ENCODE assay signal across 21 mouse cellular contexts in the genomic region with DNA sequence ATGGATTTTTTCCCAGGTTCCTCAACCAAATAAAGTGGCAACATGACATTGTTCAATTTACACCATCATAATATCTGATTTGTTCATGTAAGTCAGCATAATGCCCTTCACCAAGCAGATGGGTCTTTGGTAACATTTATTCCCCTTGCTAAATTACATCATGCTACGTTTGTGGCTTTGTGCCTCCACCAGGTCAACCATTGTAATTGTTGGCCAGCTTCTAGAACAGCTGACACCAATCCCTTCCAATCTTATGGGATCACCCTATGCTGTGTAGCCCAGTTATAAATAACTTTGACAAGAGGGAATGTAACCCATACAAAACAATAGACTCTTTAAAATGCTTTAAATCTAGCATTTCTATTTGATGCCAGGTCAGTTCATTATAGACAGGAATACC.
"Had no signal": no experiment of that assay in that cellular context is flagged by ENCODE, and none has a peak within 500 bp of the region (broad histone marks: within the 10 kb centered on the region; RNA-seq: fewer than 3 reads in every experiment).

No protein-coding gene starts in this region.

- H3K9me3 ChIP-seq: liver, embryonic 15.5 days; lung, embryonic 15.5 days; megakaryocyte, embryonic 14.5 days; neural tube, embryonic 13.5 days; neural tube, embryonic 15.5 days; stomach, embryonic 15.5 days had no signal

- H3K4me1 ChIP-seq: liver, embryonic 15.5 days; lung, embryonic 15.5 days; neural tube, embryonic 13.5 days; neural tube, embryonic 15.5 days; stomach, embryonic 15.5 days had no signal

- H3K4me3 ChIP-seq: liver, embryonic 15.5 days; lung, embryonic 15.5 days; megakaryocyte, embryonic 14.5 days; neural tube, embryonic 13.5 days; neural tube, embryonic 15.5 days; stomach, embryonic 15.5 days had no signal

- H3K4me2 ChIP-seq: liver, embryonic 15.5 days; lung, embryonic 15.5 days; midbrain, embryonic 11.5 days; neural tube, embryonic 13.5 days; neural tube, embryonic 15.5 days; stomach, embryonic 15.5 days had no signal

- H3K36me3 ChIP-seq: liver, embryonic 15.5 days; lung, embryonic 15.5 days; neural tube, embryonic 13.5 days; neural tube, embryonic 15.5 days; stomach, embryonic 15.5 days had no signal

- H3K27me3 ChIP-seq: liver, embryonic 15.5 days; lung, embryonic 15.5 days; neural tube, embryonic 13.5 days; neural tube, embryonic 15.5 days; stomach, embryonic 15.5 days had no signal

- H3K27ac ChIP-seq: liver, embryonic 15.5 days; lung, embryonic 15.5 days; macrophage; neural tube, embryonic 13.5 days; neural tube, embryonic 15.5 days; stomach, embryonic 15.5 days; stomach, postnatal 0 days had no signal

- H3K9ac ChIP-seq: liver, embryonic 15.5 days; liver, postnatal 0 days; lung, embryonic 15.5 days; neural tube, embryonic 13.5 days; neural tube, embryonic 15.5 days; stomach, embryonic 15.5 days had no signal

- ATAC-seq: liver, postnatal 0 days; lung, postnatal 0 days; midbrain, embryonic 16.5 days had no signal

- DNase-seq: liver, postnatal 0 days; lung, adult 2 months; lung, postnatal 14 days; lung, postnatal 36 days; midbrain, embryonic 14.5 days; retina, postnatal 1 day; right cerebral cortex, adult 18-20 months; thymus, adult 2 months; thymus, postnatal 25 days; thymus, postnatal 4 days had no signal
